Mouse (Mus musculus) gastrocnemius, postnatal 14 days (tissue): ENCODE results near the gene Dnaic2. TPM values are rescaled to one million over a fixed set of nuclear protein-coding genes. Genes with fewer than 3 reads are reported as not detected.

Experiments used
- DNase-seq: peaks from one replicate; pipeline ENCODE4 v3.0.0; 2021; ENCODE audit warnings: mixed read lengths
- intact Hi-C: fragments of 180-260 bp; cut with DNase I; formaldehyde crosslinking; loops from one replicate; pipeline ENCODE4 v1.15.1; 2025; ENCODE audit warnings: low total_unique reads
- total RNA-seq, 2 experiments: library from RNA; stranded (reverse); gene quantifications; 2 replicates each; pipeline ENCODE4 v1.2.3; 2021

Gene Dnaic2
- total RNA-seq, 2 experiments from 2014 or later: 0.49 to 0.68 TPM

- no peak for DNase-seq
- intact Hi-C loops: loop anchor here (2.0 kb wide), 1 partner anchor 46 kb away; no protein-coding TSS in a partner anchor
These were observed 65.8 kb downstream of the Dnaic2 start for GRCm38 (mm10) chr11:114792931-114793494.

- intact Hi-C loops: loop anchor here (2.0 kb wide), 1 partner anchor 47 kb away; no protein-coding TSS in a partner anchor
- DNase-seq: no peak
These were observed 66.8 kb downstream of the Dnaic2 start for GRCm38 (mm10) chr11:114793868-114794545.

- intact Hi-C loops: no loop called here
- no peak for DNase-seq
These were observed 67.5 kb downstream of the Dnaic2 start for GRCm38 (mm10) chr11:114794691-114795090.

DNA sequence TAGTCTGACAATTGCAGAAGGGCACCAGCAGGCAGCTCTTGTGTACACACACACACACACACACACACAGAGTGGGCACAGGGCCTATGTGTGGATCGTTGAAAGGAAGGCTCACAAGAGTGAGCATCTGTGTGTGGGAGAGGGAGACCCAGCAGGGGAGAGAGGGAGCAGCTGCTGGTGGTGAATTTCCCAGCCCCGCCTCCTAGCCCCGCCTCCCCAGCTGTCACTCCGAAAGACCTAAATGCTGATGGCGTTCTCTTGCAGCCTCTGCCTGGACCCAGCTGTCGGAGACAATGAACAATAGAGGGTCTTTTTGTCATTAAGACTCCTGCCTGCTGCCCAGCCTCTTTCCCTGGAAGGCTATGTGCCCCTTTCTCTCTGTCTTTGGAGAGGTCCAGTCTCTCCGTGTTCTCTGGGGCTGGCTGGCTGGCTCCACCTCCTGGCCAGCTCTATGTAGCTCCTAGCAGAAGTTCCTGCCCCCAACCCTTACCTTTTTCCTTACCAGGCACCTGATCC lies 68.1 kb downstream of the Dnaic2 start:
- DNase-seq: peak; percentile 70
- intact Hi-C loops: no loop called here

DNA sequence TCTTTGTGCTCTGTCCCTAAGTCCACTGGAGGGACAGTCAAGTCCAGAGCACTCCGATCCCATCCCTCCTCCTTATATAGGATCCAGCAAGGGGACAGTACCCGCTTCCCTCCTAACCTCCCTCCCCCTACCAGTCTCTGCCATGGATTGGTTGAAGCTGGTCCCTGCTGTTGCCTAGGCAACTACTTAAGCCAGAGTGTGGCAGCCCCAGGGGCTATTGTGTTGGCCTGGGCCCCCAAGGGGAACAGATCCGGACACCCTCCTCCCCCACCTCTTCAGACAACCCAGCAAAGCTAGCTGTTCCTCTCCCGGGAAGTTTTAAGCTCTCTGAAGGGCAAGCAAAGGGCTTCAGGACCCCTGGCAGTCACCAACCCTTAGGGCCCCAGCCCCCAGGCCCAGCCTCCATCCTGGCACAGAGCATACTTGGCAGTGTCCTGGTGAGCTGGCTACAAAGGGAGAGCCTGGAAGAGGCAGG lies 68.7 kb downstream of the Dnaic2 start, which contains the start of gene Btbd17:
TSS of gene Btbd17 (minus strand) at position 98 of the 475 bp plus-strand sequence.
- intact Hi-C loops: no loop called here

GRCm38 (mm10) chr11:114797176-114797575 lies 70.0 kb downstream of the Dnaic2 start:
- intact Hi-C loops: no loop called here
- DNase-seq: no peak

More for the DNA sequence above, 68.7 kb downstream of the Dnaic2 start, which contains the start of gene Btbd17:
- DNase-seq: no peak

DNA sequence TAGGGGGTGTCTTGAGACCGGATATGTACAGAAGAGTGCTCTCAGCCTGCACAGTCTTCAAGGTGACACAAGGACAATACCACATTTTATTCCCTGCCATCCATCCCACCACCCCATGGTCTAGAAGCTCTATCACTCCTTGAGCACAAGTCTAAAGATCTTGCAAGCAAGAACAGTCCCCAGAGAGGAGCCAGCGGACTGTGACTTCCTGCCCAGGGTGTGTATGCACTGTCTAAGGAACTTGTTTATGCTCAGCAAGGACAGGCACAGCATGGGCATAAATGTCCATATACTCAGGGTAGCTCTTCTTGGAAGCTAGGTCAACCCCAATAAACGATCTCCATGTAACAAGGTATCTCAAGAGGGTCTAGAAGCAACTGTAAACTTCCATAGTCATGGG lies 70.8 kb downstream of the Dnaic2 start:
- intact Hi-C loops: no loop called here

DNA sequence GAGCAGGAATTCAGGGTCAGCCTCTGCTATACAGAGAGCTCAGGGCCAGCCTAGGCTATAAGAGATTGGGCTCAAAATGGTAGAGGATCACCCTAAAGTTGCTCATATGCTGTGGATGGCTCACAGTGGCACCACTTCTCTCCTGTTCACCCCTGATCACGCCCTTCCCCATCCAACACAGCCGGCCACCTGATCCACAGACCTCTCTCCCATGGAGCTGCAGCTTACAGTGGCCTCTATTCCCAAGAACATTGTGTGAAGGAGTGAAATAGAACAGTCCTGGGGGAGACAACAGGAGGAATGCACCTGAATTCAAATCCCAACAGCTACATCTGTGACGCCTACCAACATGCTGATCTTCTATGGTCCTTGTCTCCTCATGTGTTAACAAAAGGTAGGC lies 71.4 kb downstream of the Dnaic2 start, which contains the start of gene Gpr142:
TSS of gene Gpr142 (plus strand) at position 301 of the 400 bp plus-strand sequence.
- no peak for DNase-seq
- intact Hi-C loops: no loop called here

More for the DNA sequence above, 70.8 kb downstream of the Dnaic2 start:
- no peak for DNase-seq

GRCm38 (mm10) chr11:114801906-114802305 lies 74.7 kb downstream of the Dnaic2 start:
- intact Hi-C loops: no loop called here

GRCm38 (mm10) chr11:114802540-114803267 lies 75.5 kb downstream of the Dnaic2 start:
- DNase-seq: no peak
- intact Hi-C loops: no loop called here

More at GRCm38 (mm10) chr11:114801906-114802305, 74.7 kb downstream of the Dnaic2 start:
- DNase-seq: no peak

- intact Hi-C loops: no loop called here
- DNase-seq: no peak
These were observed 76.8 kb downstream of the Dnaic2 start for GRCm38 (mm10) chr11:114803990-114804389.

- intact Hi-C loops: no loop called here
- no peak for DNase-seq
These were observed 79.8 kb downstream of the Dnaic2 start for GRCm38 (mm10) chr11:114807025-114807424.

Other genes with a start within 250 kb of the Dnaic2 start
- 100 to 1,000 TPM; 832 to 884 TPM for gene Rpl38, start 58.9 kb upstream of the Dnaic2 start, total RNA-seq
- gene Ttyh2, start 52.0 kb upstream of the Dnaic2 start, total RNA-seq: 10 to 100 TPM; 32.9 to 48.2 TPM
- gene Kif19a, start 38.0 kb downstream of the Dnaic2 start, total RNA-seq: 1 to 10 TPM; 1.3 to 4.2 TPM
- gene Btbd17, start 68.5 kb downstream of the Dnaic2 start, total RNA-seq: 1 to 10 TPM in 1 of 2 experiments, under 1 TPM in 1; 0.38 to 1.1 TPM
- not detected for gene Gpr142, start 71.5 kb downstream of the Dnaic2 start, total RNA-seq
- 10 to 100 TPM; 39.1 to 43.0 TPM for gene Gprc5c, start 123.7 kb downstream of the Dnaic2 start, total RNA-seq
- under 1 TPM; 0.55 to 0.84 TPM for gene Cd300a, start 162.6 kb downstream of the Dnaic2 start, total RNA-seq
- under 1 TPM; 0.13 to 0.78 TPM for gene Cd300lb, start 207.0 kb downstream of the Dnaic2 start, total RNA-seq
- not detected for gene Cd300c, start 241.7 kb downstream of the Dnaic2 start, total RNA-seq